ENCODE assay signal across 9 mouse cellular contexts in the genomic region with DNA sequence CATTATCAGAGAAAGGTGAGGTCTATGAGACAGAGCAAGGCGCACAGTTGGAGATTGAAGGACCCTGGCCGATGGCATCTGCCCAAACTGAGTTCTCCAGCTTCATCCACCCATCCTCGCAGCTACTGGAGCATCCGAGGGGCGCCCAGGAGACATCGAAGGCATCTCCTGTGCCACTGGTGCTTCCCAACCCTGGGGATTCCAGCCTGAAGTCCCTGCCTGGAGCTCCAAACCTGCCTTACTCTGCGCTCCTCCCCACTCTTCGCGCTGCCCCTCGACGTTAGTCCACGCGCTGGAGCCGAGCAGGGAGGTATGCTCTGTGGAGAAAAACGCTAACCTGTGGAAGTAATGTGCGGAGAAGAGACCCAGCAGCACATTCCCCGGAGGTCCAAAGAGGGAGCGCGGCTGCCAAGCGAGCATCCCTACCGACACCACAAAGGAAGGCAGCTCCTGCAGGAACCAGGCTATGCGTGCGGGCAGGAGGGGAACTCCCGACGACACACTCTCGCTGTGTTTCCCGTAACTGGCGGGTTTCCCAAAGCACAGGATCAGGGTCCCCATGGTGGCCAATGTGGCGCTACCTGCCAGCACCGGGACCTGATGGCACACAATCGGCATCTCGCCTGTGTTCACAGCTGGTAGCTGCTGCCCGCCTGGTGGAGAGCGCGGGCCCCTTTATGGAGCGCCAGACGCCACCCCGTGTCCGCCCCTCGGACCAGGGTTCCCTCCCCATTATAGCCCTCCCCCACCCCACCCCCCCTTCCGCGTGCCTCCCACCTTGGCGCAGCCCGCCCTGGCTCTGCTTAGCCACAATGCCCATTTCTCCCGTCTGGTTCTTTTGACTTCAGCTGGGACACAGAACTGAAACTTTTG. TPM values are rescaled to one million over a fixed set of nuclear protein-coding genes. Genes with fewer than 3 reads are reported as not detected.
DNase-seq lines count a peak whose midpoint lies in the region; ATAC-seq and TF ChIP-seq lines count a peak whose summit lies in the region.
"Had no signal": no experiment of that assay in that cellular context is flagged by ENCODE, and none has a peak within 500 bp of the region (broad histone marks: within the 10 kb centered on the region; RNA-seq: fewer than 3 reads in every experiment).

A gene (minus strand): TSS at position 707 of the 873 bp plus-strand sequence.

- no peak for TF ChIP-seq CTCF in heart, postnatal 0 days (IDR thresholded peaks at IDR 0.05; ENCODE audit: low read depth)

- no peaks in the 10 kb centered on the region for H3K36me3 ChIP-seq in heart, postnatal 0 days (replicated peaks; ENCODE audit: control insufficient read depth, insufficient read depth, low read length)
- H3K36me3 ChIP-seq in midbrain, embryonic 12.5 days, result no peaks in the 10 kb centered on the region
- H3K36me3 ChIP-seq: liver, embryonic 13.5 days had no signal

- peak within 1 kb of the TSS; percentile 24 for H3K4me3 ChIP-seq in heart, postnatal 0 days (ENCODE audit: low read depth, low read length)
- H3K4me3 ChIP-seq in midbrain, embryonic 12.5 days, result peak within 1 kb of the TSS; percentile 37
- H3K4me3 ChIP-seq: liver, embryonic 13.5 days had no signal

- TF ChIP-seq EP300 in heart, postnatal 0 days (IDR thresholded peaks at IDR 0.05; ENCODE audit: low read depth), result no peak

- no peak for ATAC-seq in heart, postnatal 0 days (ENCODE audit: insufficient read depth, low read depth)
- peak; percentile 19 to 37; a peak in 3 of 4 replicates for ATAC-seq in hematopoietic stem cell, adult 5-6 weeks (replicated peaks in 1 of 2; ENCODE audit: insufficient read depth in 1 of 2, low FRiP score in 2 of 2, low TSS enrichment in 1 of 2, low read depth in 1 of 2, poor library complexity in 2 of 2, severe bottlenecking in 2 of 2)
- no peak for ATAC-seq in midbrain, embryonic 12.5 days (ENCODE audit: low FRiP score, low read depth)

- H3K27ac ChIP-seq in heart, postnatal 0 days (ENCODE audit: low read depth), result no peak within 1 kb of the TSS
- no peak within 1 kb of the TSS for H3K27ac ChIP-seq in midbrain, embryonic 12.5 days (replicated peaks)
- H3K27ac ChIP-seq: liver, embryonic 13.5 days had no signal

- H3K4me1 ChIP-seq in heart, postnatal 0 days (ENCODE audit: control insufficient read depth, insufficient read depth), result no peaks in the 10 kb centered on the region
- H3K4me1 ChIP-seq in midbrain, embryonic 12.5 days, result peaks cover 14% of the 10 kb centered on the region
- H3K4me1 ChIP-seq: liver, embryonic 13.5 days had no signal

- WGBS in heart, postnatal 0 days, result 2% methylated on average over 45 of the region's 45 CpGs
- under 1% methylated on average over 44 of the region's 45 CpGs for WGBS in midbrain, embryonic 12.5 days

- no peak within 1 kb of the TSS for H3K9ac ChIP-seq in heart, postnatal 0 days (replicated peaks; ENCODE audit: low read depth, low read length)
- 0 out of 2 replicates have a peak within 1 kb of the TSS, but pooled peaks have one; percentile 28 for H3K9ac ChIP-seq in midbrain, embryonic 12.5 days (replicated peaks)
- H3K9ac ChIP-seq: liver, embryonic 13.5 days had no signal

- intact Hi-C loops in gastrocnemius, postnatal 36 days (cut with DNase I), result no loop called here

- no peak for DNase-seq in heart, postnatal 0 days (ENCODE audit: low spot score)
- no peak for DNase-seq in heart, adult 9 months (ENCODE audit: low spot score in 2 of 2)
- DNase-seq in adrenal gland, postnatal 14 days, result peak; percentile 36
- DNase-seq in spleen, postnatal 14 days (ENCODE audit: low spot score in 2 of 2), result no peak
- no peak for DNase-seq in gastrocnemius, postnatal 36 days
- DNase-seq in spleen, adult 12 weeks (ENCODE audit: low spot score), result no peak
- DNase-seq: liver, embryonic 13.5 days had no signal

- H3K9me3 ChIP-seq in heart, postnatal 0 days (replicated peaks; ENCODE audit: control insufficient read depth, low read length), result no peaks in the 10 kb centered on the region
- no peaks in the 10 kb centered on the region for H3K9me3 ChIP-seq in midbrain, embryonic 12.5 days
- H3K9me3 ChIP-seq: liver, embryonic 13.5 days had no signal

- peaks cover 57% of the 10 kb centered on the region for H3K27me3 ChIP-seq in heart, postnatal 0 days (ENCODE audit: control insufficient read depth, insufficient read depth, low read length)
- peaks cover 45% of the 10 kb centered on the region for H3K27me3 ChIP-seq in midbrain, embryonic 12.5 days

- H3K4me2 ChIP-seq in heart, postnatal 0 days (ENCODE audit: low read depth, low read length), result peak within 1 kb of the TSS; percentile 50
- peak within 1 kb of the TSS; percentile 56 for H3K4me2 ChIP-seq in midbrain, embryonic 12.5 days (replicated peaks)
- H3K4me2 ChIP-seq: liver, embryonic 13.5 days had no signal

RNA-seq across cellular contexts. Expression of the gene that starts here (rescaled TPM):
- total RNA-seq in heart, postnatal 0 days (2014; rRNA removed; ENCODE audit: low replicate concordance), result not detected in 2 replicates
- polyA plus RNA-seq in heart, postnatal 0 days (2015; fragmentation: Nextera tagmentation; extraction: Ambion mirVana), result not detected in 2 replicates
- 67.6 and 91.0 TPM in 2 replicates for total RNA-seq in adrenal gland, postnatal 14 days (2021)
- not detected in 2 replicates for total RNA-seq in hematopoietic stem cell, adult 5-6 weeks (2017)
- not detected in 2 replicates for polyA plus RNA-seq in midbrain, embryonic 12.5 days (2016; fragmentation: Nextera tagmentation; extraction: Ambion mirVana)
- total RNA-seq in gastrocnemius, postnatal 36 days (2021), result not detected
- polyA plus RNA-seq: liver, embryonic 13.5 days had no signal

Comparison
In these comparisons a context has a peak if more than half of its experiments do, and no peak if none do; other contexts are left out.
1. RNA of the gene that starts here (total RNA-seq): 67.6 to 91.0 TPM in adrenal gland, postnatal 14 days; not detected in gastrocnemius, postnatal 36 days, not detected in heart, postnatal 0 days and not detected in hematopoietic stem cell, adult 5-6 weeks; every median in the first group is over 10 times any median in the second.
2. Peak in ATAC-seq in hematopoietic stem cell, adult 5-6 weeks; RNA of the gene not detected or under 1 TPM.